Mouse (Mus musculus): Measurements from ENCODE around the gene Als2cl. TPM values are rescaled to one million over a fixed set of nuclear protein-coding genes. Genes with fewer than 3 reads are reported as not detected.

The Als2cl gene
- 1.1 and 1.6 TPM in 2 replicates for polyA plus RNA-seq (2014; fragmentation: Nextera tagmentation; extraction: Ambion mirVana)

DNA sequence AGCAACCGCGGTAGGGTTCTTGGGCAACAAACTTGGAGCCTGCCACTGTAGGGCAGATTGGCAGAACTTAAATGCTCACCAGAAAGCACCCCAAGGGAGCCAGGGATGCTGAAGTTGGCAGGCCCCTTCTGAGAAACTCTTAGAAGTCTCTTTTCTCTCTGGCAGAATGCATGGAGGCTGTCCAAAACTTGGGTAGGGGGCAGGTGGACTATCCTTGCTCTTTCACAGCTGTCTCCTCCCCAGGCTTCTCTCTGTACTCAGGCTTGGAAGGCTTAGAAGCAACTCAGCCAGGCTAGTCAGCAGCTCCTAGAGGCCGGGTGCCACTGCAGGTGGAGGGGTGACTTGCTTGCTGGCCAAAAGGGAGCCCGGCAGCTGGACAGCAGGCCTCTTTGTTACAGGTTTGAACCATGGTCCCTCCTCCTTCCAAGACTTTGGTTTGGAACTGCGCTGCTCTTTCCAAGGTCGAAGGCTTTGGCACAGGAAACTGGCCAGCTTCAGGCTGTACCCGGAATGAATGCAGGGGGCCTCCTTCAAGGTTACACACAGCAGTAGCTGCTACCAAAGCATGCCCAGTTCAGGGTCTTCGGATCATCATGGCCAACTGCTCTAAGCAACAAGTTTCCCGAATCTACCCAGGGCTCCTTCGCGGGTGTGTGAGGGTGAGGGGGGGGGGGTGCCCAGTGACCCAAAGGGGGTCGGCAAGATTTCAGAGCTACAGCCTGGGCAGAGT lies at the start of gene Als2cl:
Als2cl (plus strand) TSS at position 680 of the 730 bp plus-strand sequence.
- H3K27me3 ChIP-seq (ENCODE audit: control insufficient read depth, insufficient read depth, low read length) = peaks cover 12% of the 10 kb centered on the region
- ATAC-seq (ENCODE audit: insufficient number of reproducible peaks, insufficient read depth, low FRiP score, low read depth) = peak; percentile 20; the same call in 1 of the 2 replicates
- 16% methylated on average over 12 of the region's 12 CpGs for WGBS
- H3K9me3 ChIP-seq (ENCODE audit: control insufficient read depth, low read length) = no peaks in the 10 kb centered on the region
- H3K27ac ChIP-seq (replicated peaks in 1 of 2; ENCODE audit: control insufficient read depth in 1 of 2, insufficient read depth in 1 of 2, low read depth in 2 of 2, low read length in 2 of 2) = peak within 1 kb of the TSS in 1 of 2 experiments; percentile 7; a peak in 1 of 4 replicates
- peak within 1 kb of the TSS; percentile 71 for H3K9ac ChIP-seq (ENCODE audit: low read length)
- H3K36me3 ChIP-seq (ENCODE audit: control insufficient read depth, insufficient read depth, low read length) = no peaks in the 10 kb centered on the region
- peak within 1 kb of the TSS; percentile 53 to 67 for H3K4me3 ChIP-seq (ENCODE audit: control insufficient read depth in 1 of 2, insufficient read depth in 1 of 2, low read depth in 1 of 2, low read length in 2 of 2)
- H3K4me1 ChIP-seq (ENCODE audit: control insufficient read depth in 2 of 2, insufficient read depth in 2 of 2, low read length in 2 of 2) = peaks cover 22 to 28% of the 10 kb centered on the region in 2 experiments
- peak within 1 kb of the TSS; percentile 95 for H3K4me2 ChIP-seq (ENCODE audit: low read length)

DNA sequence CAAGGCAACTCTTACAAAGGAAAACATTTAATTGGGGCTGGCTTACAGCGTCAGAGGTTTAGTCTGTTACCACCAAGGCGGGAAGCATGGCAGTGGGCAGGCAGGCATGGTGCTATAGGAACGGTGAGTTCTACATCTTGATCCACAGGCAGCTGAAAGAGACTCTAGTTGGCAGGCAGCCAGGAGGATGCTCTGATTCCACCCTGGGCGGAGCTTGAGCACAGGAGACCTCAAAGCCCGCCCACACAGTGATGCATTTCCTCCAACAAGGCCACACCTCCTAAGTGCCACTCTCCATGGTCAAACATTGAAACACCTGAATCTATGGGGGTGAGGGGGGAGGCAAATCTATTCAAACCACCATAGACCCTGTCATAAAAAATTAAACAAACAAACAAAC lies 46.6 kb upstream of the Als2cl start:
- WGBS = 70% methylated on average over 5 of the region's 5 CpGs
- Histone ChIP-seq H3K9me3 (ENCODE audit: control insufficient read depth, low read length) (no peaks in the 10 kb centered on the region), H3K27ac (replicated peaks in 1 of 2; ENCODE audit: control insufficient read depth in 1 of 2, insufficient read depth in 1 of 2, low read depth in 2 of 2, low read length in 2 of 2) (no peak overlapping the region), H3K4me2 (ENCODE audit: low read length) (no peak overlapping the region), H3K27me3 (ENCODE audit: control insufficient read depth, insufficient read depth, low read length) (no peaks in the 10 kb centered on the region; the same call in 1 of the 2 replicates), H3K4me1 (ENCODE audit: control insufficient read depth in 2 of 2, insufficient read depth in 2 of 2, low read length in 2 of 2) (no peaks in the 10 kb centered on the region; a peak in 1 of 4 replicates), H3K4me3 (ENCODE audit: control insufficient read depth in 1 of 2, insufficient read depth in 1 of 2, low read depth in 1 of 2, low read length in 2 of 2) (no peak overlapping the region), H3K9ac (ENCODE audit: low read length) (no peak overlapping the region), H3K36me3 (ENCODE audit: control insufficient read depth, insufficient read depth, low read length) (no peaks in the 10 kb centered on the region)
- ATAC-seq (ENCODE audit: insufficient number of reproducible peaks, insufficient read depth, low FRiP score, low read depth) = no peak

DNA sequence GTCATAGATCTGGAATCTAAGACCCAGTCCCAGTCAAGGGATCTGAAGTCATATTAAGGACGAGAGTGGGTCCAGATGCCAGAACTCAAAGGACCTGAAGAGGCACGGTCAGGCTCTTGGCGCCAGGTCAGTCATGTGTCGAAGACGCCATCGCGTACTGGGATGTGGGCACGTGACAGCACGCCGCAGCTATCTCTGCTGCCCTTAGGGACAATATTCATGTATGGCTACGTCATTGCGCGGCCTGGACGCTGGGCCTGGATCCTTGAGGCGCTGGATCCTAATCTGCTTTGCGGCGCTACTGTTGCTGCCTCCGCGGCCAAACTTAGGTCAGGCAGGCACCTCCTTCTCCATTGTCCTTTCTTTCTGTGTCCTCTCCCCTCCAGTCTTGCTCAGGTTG lies 45.3 kb upstream of the Als2cl start, which contains the start of gene Prss45:
Prss45 (plus strand) TSS at position 178 of the 400 bp plus-strand sequence.
- no peak within 1 kb of the TSS for H3K9ac ChIP-seq (ENCODE audit: low read length)
- H3K27me3 ChIP-seq (ENCODE audit: control insufficient read depth, insufficient read depth, low read length) = no peaks in the 10 kb centered on the region; the same call in 1 of the 2 replicates
- no peak within 1 kb of the TSS for H3K4me3 ChIP-seq (ENCODE audit: control insufficient read depth in 1 of 2, insufficient read depth in 1 of 2, low read depth in 1 of 2, low read length in 2 of 2)
- no peaks in the 10 kb centered on the region for H3K4me1 ChIP-seq (ENCODE audit: control insufficient read depth in 2 of 2, insufficient read depth in 2 of 2, low read length in 2 of 2)
- peak within 1 kb of the TSS; percentile 27 for H3K4me2 ChIP-seq (ENCODE audit: low read length)
- no peaks in the 10 kb centered on the region for H3K9me3 ChIP-seq (ENCODE audit: control insufficient read depth, low read length)
- ATAC-seq (ENCODE audit: insufficient number of reproducible peaks, insufficient read depth, low FRiP score, low read depth) = no peak
- H3K36me3 ChIP-seq (ENCODE audit: control insufficient read depth, insufficient read depth, low read length) = no peaks in the 10 kb centered on the region
- 70% methylated on average over 19 of the region's 19 CpGs for WGBS
- no peak within 1 kb of the TSS for H3K27ac ChIP-seq (replicated peaks in 1 of 2; ENCODE audit: control insufficient read depth in 1 of 2, insufficient read depth in 1 of 2, low read depth in 2 of 2, low read length in 2 of 2)

DNA sequence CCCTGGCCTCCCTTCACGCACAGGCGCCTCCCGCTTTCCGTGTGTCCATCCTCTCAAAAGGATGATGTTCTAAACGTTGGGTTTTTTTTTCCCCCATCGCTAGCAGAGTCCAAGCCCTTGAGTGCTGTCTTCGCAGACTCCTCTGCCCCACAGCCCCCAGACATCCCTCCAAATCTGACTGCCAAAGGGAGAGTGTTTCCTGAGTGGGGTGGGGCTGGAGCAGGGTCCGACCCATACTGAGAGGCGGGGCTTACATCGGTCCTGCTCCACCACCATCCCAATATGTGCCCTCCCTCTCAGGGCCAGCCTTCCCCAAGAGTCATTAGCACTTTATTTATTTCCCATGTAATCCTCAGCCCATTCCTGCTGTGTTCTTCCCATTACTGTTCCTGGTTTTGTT lies 44.7 kb upstream of the Als2cl start:
- no peak overlapping the region for H3K27ac ChIP-seq (replicated peaks in 1 of 2; ENCODE audit: control insufficient read depth in 1 of 2, insufficient read depth in 1 of 2, low read depth in 2 of 2, low read length in 2 of 2)
- no peaks in the 10 kb centered on the region for H3K36me3 ChIP-seq (ENCODE audit: control insufficient read depth, insufficient read depth, low read length)
- no peak overlapping the region for H3K4me3 ChIP-seq (ENCODE audit: control insufficient read depth in 1 of 2, insufficient read depth in 1 of 2, low read depth in 1 of 2, low read length in 2 of 2)
- no peak overlapping the region for H3K9ac ChIP-seq (ENCODE audit: low read length)
- H3K27me3 ChIP-seq (ENCODE audit: control insufficient read depth, insufficient read depth, low read length) = no peaks in the 10 kb centered on the region; the same call in 1 of the 2 replicates
- WGBS = 19% methylated on average over 10 of the region's 10 CpGs
- no peaks in the 10 kb centered on the region for H3K9me3 ChIP-seq (ENCODE audit: control insufficient read depth, low read length)
- peak overlapping the region; percentile 27 for H3K4me2 ChIP-seq (ENCODE audit: low read length)
- no peak for ATAC-seq (ENCODE audit: insufficient number of reproducible peaks, insufficient read depth, low FRiP score, low read depth)
- no peaks in the 10 kb centered on the region for H3K4me1 ChIP-seq (ENCODE audit: control insufficient read depth in 2 of 2, insufficient read depth in 2 of 2, low read length in 2 of 2)

DNA sequence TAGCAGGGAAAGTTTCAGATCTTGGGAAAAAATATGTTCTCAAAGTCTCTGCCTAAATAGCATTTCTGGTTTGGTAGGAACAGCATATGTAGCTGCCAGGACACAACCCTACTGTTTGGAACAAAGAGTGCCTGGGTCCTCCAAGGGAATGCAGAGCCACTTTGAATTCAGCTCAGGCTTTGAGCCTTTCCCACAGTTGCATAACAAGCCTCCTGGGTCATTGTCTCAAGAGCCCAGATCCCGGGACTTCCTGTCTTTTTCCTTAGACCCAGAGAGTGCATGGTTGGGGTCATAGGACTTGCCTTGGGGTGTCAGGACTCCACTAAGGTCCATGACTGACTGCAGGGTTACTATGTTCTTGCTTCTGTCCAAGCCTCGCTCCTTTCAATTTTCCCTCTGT lies 43.6 kb upstream of the Als2cl start:
- WGBS = 67% methylated on average over 2 of the region's 2 CpGs
- no peak for ATAC-seq (ENCODE audit: insufficient number of reproducible peaks, insufficient read depth, low FRiP score, low read depth)

DNA sequence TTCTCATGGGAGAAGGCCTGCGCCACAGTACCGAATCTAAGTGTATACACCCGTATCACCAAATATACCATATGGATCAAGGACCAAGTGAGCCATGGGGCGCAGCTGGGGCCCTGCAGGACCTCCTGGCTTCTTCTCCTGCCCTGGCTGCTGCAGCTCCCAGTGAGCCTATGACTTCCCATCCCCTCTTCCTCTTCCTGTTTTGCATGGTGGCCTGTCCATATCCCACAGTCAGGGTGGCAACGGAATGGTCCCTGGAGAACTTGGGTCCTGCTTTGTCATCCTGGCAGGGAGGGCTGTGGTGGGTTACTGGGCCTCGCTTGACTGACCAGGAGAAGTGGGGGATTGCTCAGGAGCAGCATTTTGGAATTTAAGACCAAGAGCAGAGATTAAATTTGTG lies 38.8 kb upstream of the Als2cl start:
- no peaks in the 10 kb centered on the region for H3K36me3 ChIP-seq (ENCODE audit: control insufficient read depth, insufficient read depth, low read length)
- H3K4me3 ChIP-seq (ENCODE audit: control insufficient read depth in 1 of 2, insufficient read depth in 1 of 2, low read depth in 1 of 2, low read length in 2 of 2) = no peak overlapping the region
- no peak overlapping the region for H3K9ac ChIP-seq (ENCODE audit: low read length)
- H3K4me2 ChIP-seq (ENCODE audit: low read length) = no peak overlapping the region
- 87% methylated on average over 6 of the region's 6 CpGs for WGBS
- H3K27me3 ChIP-seq (ENCODE audit: control insufficient read depth, insufficient read depth, low read length) = no peaks in the 10 kb centered on the region
- no peak overlapping the region for H3K27ac ChIP-seq (replicated peaks in 1 of 2; ENCODE audit: control insufficient read depth in 1 of 2, insufficient read depth in 1 of 2, low read depth in 2 of 2, low read length in 2 of 2)
- no peak for ATAC-seq (ENCODE audit: insufficient number of reproducible peaks, insufficient read depth, low FRiP score, low read depth)
- H3K9me3 ChIP-seq (ENCODE audit: control insufficient read depth, low read length) = no peaks in the 10 kb centered on the region
- H3K4me1 ChIP-seq (ENCODE audit: control insufficient read depth in 2 of 2, insufficient read depth in 2 of 2, low read length in 2 of 2) = no peaks in the 10 kb centered on the region

More for the DNA sequence above, 43.6 kb upstream of the Als2cl start:
- Histone ChIP-seq H3K4me1 (ENCODE audit: control insufficient read depth in 2 of 2, insufficient read depth in 2 of 2, low read length in 2 of 2) (no peaks in the 10 kb centered on the region), H3K27ac (replicated peaks in 1 of 2; ENCODE audit: control insufficient read depth in 1 of 2, insufficient read depth in 1 of 2, low read depth in 2 of 2, low read length in 2 of 2) (no peak overlapping the region), H3K4me2 (ENCODE audit: low read length) (no peak overlapping the region), H3K9me3 (ENCODE audit: control insufficient read depth, low read length) (no peaks in the 10 kb centered on the region), H3K9ac (ENCODE audit: low read length) (no peak overlapping the region), H3K27me3 (ENCODE audit: control insufficient read depth, insufficient read depth, low read length) (no peaks in the 10 kb centered on the region; the same call in 1 of the 2 replicates), H3K4me3 (ENCODE audit: control insufficient read depth in 1 of 2, insufficient read depth in 1 of 2, low read depth in 1 of 2, low read length in 2 of 2) (no peak overlapping the region), H3K36me3 (ENCODE audit: control insufficient read depth, insufficient read depth, low read length) (no peaks in the 10 kb centered on the region)

DNA sequence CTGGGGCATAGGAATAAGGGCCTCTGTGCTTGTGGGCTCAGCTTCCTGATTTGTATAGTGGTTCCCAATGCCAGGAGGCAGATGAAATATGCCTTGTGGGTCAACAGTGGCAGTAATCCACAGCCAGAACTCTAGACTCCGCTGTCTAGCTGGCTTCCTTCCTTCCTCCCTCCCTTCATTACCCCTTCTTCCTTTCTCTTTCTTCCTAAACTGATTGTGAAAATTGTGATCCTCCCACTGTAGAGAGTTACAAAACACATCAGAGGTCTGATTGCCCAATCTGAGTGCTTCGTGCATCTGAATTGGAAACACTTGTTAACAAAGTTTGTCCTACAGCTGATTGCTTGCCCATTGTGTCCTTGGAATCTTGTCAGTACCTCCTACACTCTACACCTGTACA lies 38.2 kb upstream of the Als2cl start:
- no peaks in the 10 kb centered on the region for H3K36me3 ChIP-seq (ENCODE audit: control insufficient read depth, insufficient read depth, low read length)
- no peak for ATAC-seq (ENCODE audit: insufficient number of reproducible peaks, insufficient read depth, low FRiP score, low read depth)
- no peaks in the 10 kb centered on the region for H3K9me3 ChIP-seq (ENCODE audit: control insufficient read depth, low read length)
- H3K4me1 ChIP-seq (ENCODE audit: control insufficient read depth in 2 of 2, insufficient read depth in 2 of 2, low read length in 2 of 2) = no peaks in the 10 kb centered on the region
- WGBS = 62% methylated on average over 2 of the region's 2 CpGs
- H3K4me2 ChIP-seq (ENCODE audit: low read length) = no peak overlapping the region
- no peaks in the 10 kb centered on the region for H3K27me3 ChIP-seq (ENCODE audit: control insufficient read depth, insufficient read depth, low read length)
- no peak overlapping the region for H3K9ac ChIP-seq (ENCODE audit: low read length)
- H3K27ac ChIP-seq (replicated peaks in 1 of 2; ENCODE audit: control insufficient read depth in 1 of 2, insufficient read depth in 1 of 2, low read depth in 2 of 2, low read length in 2 of 2) = no peak overlapping the region
- no peak overlapping the region for H3K4me3 ChIP-seq (ENCODE audit: control insufficient read depth in 1 of 2, insufficient read depth in 1 of 2, low read depth in 1 of 2, low read length in 2 of 2)
